Mouse (Mus musculus) stomach, embryonic 14.5 days (tissue): Measurements from ENCODE around the gene Dync1li2. TPM values are rescaled to one million over a fixed set of nuclear protein-coding genes. Genes with fewer than 3 reads are reported as not detected.

Source experiments
- ATAC-seq: fragments of 200-750 bp; cut with Nextera tagmentation; 2 replicates; pipeline ENCODE4 v1.8.0; 2017; ENCODE audit warnings: low read depth, moderate TSS enrichment; ENCODE audit not compliant: insufficient number of reproducible peaks, insufficient read depth, low FRiP score
- H3K27ac ChIP-seq: fragments of 300-500 bp; sonication (generic); 2 replicates; pipeline ENCODE4 v1.5.1; 2014; ENCODE audit warnings: mild to moderate bottlenecking, low read length, moderate library complexity, mixed read lengths
- H3K27me3 ChIP-seq: fragments of 300-500 bp; sonication (generic); 2 replicates; pipeline ENCODE4 v1.6.1; 2014; ENCODE audit warnings: low read length, control low read depth, mixed read lengths; ENCODE audit not compliant: control insufficient read depth, insufficient read depth
- H3K36me3 ChIP-seq: fragments of 300-500 bp; sonication (generic); 2 replicates; pipeline ENCODE4 v1.6.1; 2014; ENCODE audit warnings: mild to moderate bottlenecking, control low read depth, low read length, moderate library complexity, mixed read lengths; ENCODE audit not compliant: control insufficient read depth, insufficient read depth
- H3K4me1 ChIP-seq: fragments of 300-500 bp; sonication (generic); 2 replicates; pipeline ENCODE4 v1.6.1; 2014; ENCODE audit warnings: low read length, control low read depth, mixed read lengths; ENCODE audit not compliant: control insufficient read depth, insufficient read depth
- H3K4me2 ChIP-seq: fragments of 300-500 bp; sonication (generic); replicated peaks from 2 replicates; pipeline ENCODE4 v1.6.1; 2014; ENCODE audit warnings: low read depth, low read length, control low read depth
- H3K4me3 ChIP-seq: fragments of 300-500 bp; sonication (generic); 2 replicates; pipeline ENCODE4 v1.5.1; 2014; ENCODE audit warnings: low read depth, low read length, control low read depth
- H3K9ac ChIP-seq: fragments of 300-500 bp; sonication (generic); replicated peaks from 2 replicates; pipeline ENCODE4 v1.6.1; 2014; ENCODE audit warnings: low read depth, mild to moderate bottlenecking, control low read depth, low read length, moderate library complexity, mixed read lengths
- H3K9me3 ChIP-seq: fragments of 300-500 bp; sonication (generic); 2 replicates; pipeline ENCODE4 v1.6.1; 2016; ENCODE audit warnings: low read depth, low read length, control low read depth; ENCODE audit not compliant: control insufficient read depth
- WGBS: fragments of 180-500 bp; shearing (Covaris S2); extraction: QIAGEN DNeasy Blood & Tissue Kit; methylation state at CpG from one replicate; pipeline ENCODE4 v1.1.7; 2014; 5-methylcytosine and 5-hydroxymethylcytosine counted together
- polyA plus RNA-seq: library from polyadenylated mRNA; unstranded; fragments of >200 nt; fragmentation: Nextera tagmentation; extraction: Ambion mirVana; gene quantifications from 2 replicates; pipeline ENCODE4 v1.2.1, GENCODE M21; 2014

The Dync1li2 gene
- polyA plus RNA-seq, 1 experiment from 2014 or later, result 69.2 TPM

- Histone ChIP-seq H3K27me3 (no peaks in the 10 kb centered on the region), H3K36me3 (peaks cover 81% of the 10 kb centered on the region), H3K4me1 (peaks cover 3% of the 10 kb centered on the region; the same call in 1 of the 2 replicates), H3K27ac (no peak overlapping the region), H3K4me3 (no peak overlapping the region), H3K9me3 (no peaks in the 10 kb centered on the region), H3K4me2 (no peak overlapping the region), H3K9ac (no peak overlapping the region)
- 91% methylated on average over 5 of the region's 5 CpGs for WGBS
- ATAC-seq, result no peak
These were observed 9.5 kb downstream of the Dync1li2 start for GRCm38 (mm10) chr8:104433191-104433842.

DNA sequence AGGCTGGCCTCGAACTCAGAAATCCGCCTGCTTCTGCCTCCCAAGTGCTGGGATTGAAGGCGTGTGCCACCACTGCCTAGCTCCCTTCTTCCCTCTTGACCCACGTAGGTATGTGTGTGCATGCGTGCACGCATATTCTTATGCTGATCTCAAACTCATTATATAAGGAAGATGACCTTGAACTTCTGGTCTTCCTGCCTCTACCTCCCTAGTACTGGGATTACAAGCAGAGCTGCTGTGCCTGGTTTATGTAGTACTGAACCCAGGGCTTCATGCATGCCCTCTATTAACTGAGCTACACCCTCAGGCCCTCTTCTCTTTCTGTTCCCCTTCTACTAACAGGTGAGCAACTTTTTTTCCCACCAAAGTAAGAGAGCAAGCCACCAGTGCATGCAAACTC is 10.2 kb downstream of the Dync1li2 start:
- H3K9ac ChIP-seq, result no peak overlapping the region
- no peaks in the 10 kb centered on the region for H3K9me3 ChIP-seq
- peaks cover 83% of the 10 kb centered on the region for H3K36me3 ChIP-seq
- H3K27ac ChIP-seq, result no peak overlapping the region
- no peaks in the 10 kb centered on the region for H3K27me3 ChIP-seq
- H3K4me3 ChIP-seq, result no peak overlapping the region
- WGBS, result 99% methylated on average over 6 of the region's 6 CpGs
- H3K4me1 ChIP-seq, result peaks cover 3% of the 10 kb centered on the region; the same call in 1 of the 2 replicates
- no peak overlapping the region for H3K4me2 ChIP-seq
- no peak for ATAC-seq

GRCm38 (mm10) chr8:104430230-104430629 is 12.6 kb downstream of the Dync1li2 start:
- Histone ChIP-seq H3K27me3 (no peaks in the 10 kb centered on the region), H3K27ac (no peak overlapping the region), H3K9me3 (no peaks in the 10 kb centered on the region), H3K4me3 (no peak overlapping the region), H3K36me3 (peaks cover 82% of the 10 kb centered on the region), H3K4me2 (no peak overlapping the region), H3K9ac (no peak overlapping the region), H3K4me1 (peaks cover 3% of the 10 kb centered on the region; the same call in 1 of the 2 replicates)
- 86% methylated on average over 7 of the region's 7 CpGs for WGBS
- ATAC-seq, result no peak

- H3K9ac ChIP-seq, result no peak overlapping the region
- no peaks in the 10 kb centered on the region for H3K27me3 ChIP-seq
- H3K36me3 ChIP-seq, result peaks cover 87% of the 10 kb centered on the region
- no peaks in the 10 kb centered on the region for H3K4me1 ChIP-seq
- H3K4me3 ChIP-seq, result no peak overlapping the region
- ATAC-seq, result no peak
- WGBS, result 93% methylated on average over 13 of the region's 13 CpGs
- H3K27ac ChIP-seq, result no peak overlapping the region
- H3K4me2 ChIP-seq, result no peak overlapping the region
- H3K9me3 ChIP-seq, result no peaks in the 10 kb centered on the region
These were observed 15.1 kb downstream of the Dync1li2 start for GRCm38 (mm10) chr8:104427703-104428102.

DNA sequence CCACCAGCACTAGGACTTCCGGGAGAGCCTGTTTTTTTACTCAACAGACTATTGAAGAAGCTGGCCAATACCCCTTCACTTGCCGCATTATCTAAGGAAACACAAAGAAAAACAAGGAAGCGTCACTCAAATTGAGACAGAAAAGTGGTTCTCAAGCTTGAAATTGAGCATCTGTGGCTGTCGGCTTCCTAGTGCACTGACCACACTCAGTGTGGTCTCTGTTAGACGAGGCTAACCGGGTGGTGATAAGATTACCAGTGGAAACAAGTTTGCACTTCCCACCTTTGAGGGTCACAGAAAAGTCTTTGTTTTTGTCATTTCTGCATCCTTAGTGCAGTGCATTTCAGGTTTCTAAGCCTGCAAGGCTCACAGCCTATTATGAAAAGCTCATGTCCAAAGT is 20.5 kb downstream of the Dync1li2 start:
- no peak for ATAC-seq
- Histone ChIP-seq H3K36me3 (peaks cover 82% of the 10 kb centered on the region), H3K4me2 (no peak overlapping the region), H3K9me3 (no peaks in the 10 kb centered on the region), H3K4me1 (no peaks in the 10 kb centered on the region), H3K9ac (no peak overlapping the region), H3K27ac (no peak overlapping the region), H3K4me3 (no peak overlapping the region), H3K27me3 (no peaks in the 10 kb centered on the region)
- WGBS, result 84% methylated on average over 6 of the region's 6 CpGs

DNA sequence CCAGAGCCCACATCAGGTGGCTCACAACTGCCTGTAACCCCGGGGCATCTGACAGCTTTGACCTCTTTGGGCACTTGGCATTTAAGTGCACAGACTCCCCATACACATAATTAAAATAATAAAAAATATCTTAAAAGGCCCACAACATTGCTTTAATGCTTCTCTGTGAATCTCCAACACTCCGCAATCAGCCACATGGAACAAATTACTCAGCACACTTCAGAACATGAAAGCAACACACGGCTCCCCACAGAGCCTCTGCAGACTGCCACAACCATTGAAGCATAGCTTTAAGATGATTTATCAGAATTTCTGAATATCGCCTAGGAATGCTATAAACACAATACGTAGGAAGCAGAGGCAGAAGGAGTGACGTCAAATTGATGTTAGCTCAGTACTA is 26.8 kb downstream of the Dync1li2 start:
- peaks cover 8% of the 10 kb centered on the region; the same call in 1 of the 2 replicates for H3K4me1 ChIP-seq
- no peak overlapping the region for H3K4me3 ChIP-seq
- no peaks in the 10 kb centered on the region for H3K9me3 ChIP-seq
- WGBS, result 83% methylated on average over 6 of the region's 6 CpGs
- ATAC-seq, result no peak
- no peak overlapping the region for H3K4me2 ChIP-seq
- H3K36me3 ChIP-seq, result peaks cover 30% of the 10 kb centered on the region
- H3K27ac ChIP-seq, result no peak overlapping the region
- H3K27me3 ChIP-seq, result no peaks in the 10 kb centered on the region
- no peak overlapping the region for H3K9ac ChIP-seq

- H3K36me3 ChIP-seq, result peaks cover 13% of the 10 kb centered on the region
- no peak overlapping the region; the same call in 1 of the 2 replicates for H3K27ac ChIP-seq
- no peaks in the 10 kb centered on the region for H3K9me3 ChIP-seq
- peaks cover 8% of the 10 kb centered on the region; the same call in 1 of the 2 replicates for H3K4me1 ChIP-seq
- H3K4me2 ChIP-seq, result no peak overlapping the region
- no peak for ATAC-seq
- H3K27me3 ChIP-seq, result no peaks in the 10 kb centered on the region
- no peak overlapping the region for H3K9ac ChIP-seq
- no peak overlapping the region for H3K4me3 ChIP-seq
- WGBS, result 48% methylated on average over 3 of the region's 3 CpGs
These were observed 28.6 kb downstream of the Dync1li2 start for GRCm38 (mm10) chr8:104414204-104414603.

GRCm38 (mm10) chr8:104413770-104414169 is 29.1 kb downstream of the Dync1li2 start:
- H3K4me2 ChIP-seq, result no peak overlapping the region
- no peak for ATAC-seq
- H3K27ac ChIP-seq, result peak overlapping the region; percentile 33; the same call in 1 of the 2 replicates
- H3K36me3 ChIP-seq, result peaks cover 11% of the 10 kb centered on the region
- no peak overlapping the region for H3K4me3 ChIP-seq
- no peak overlapping the region for H3K9ac ChIP-seq
- WGBS, result 74% methylated on average over 4 of the region's 4 CpGs
- H3K27me3 ChIP-seq, result no peaks in the 10 kb centered on the region
- peaks cover 8% of the 10 kb centered on the region; the same call in 1 of the 2 replicates for H3K4me1 ChIP-seq
- no peaks in the 10 kb centered on the region for H3K9me3 ChIP-seq
